Mouse (Mus musculus) embryonic stem cell, embryonic (primary cell): ENCODE measurements at regions not wholly inside any gene's neighbourhood (a gene's known extent, or its start where the extent isn't known, plus 50 kb on each side); places are given as distances from the start of the nearest gene placed in this dataset.

Experiments used
- CTCF ChIA-PET, 4 experiments: fragments of 300-600 bp in 2 of 4; fragments of 350-600 bp in 2 of 4; sonication (Branson Sonifier 250); formaldehyde crosslinking; loops; one replicate each; lab custom pipeline; 2022; ENCODE audit warnings: inconsistent platforms in 2 of 4; lab: Charles Lee
- POLR2A ChIA-PET, 4 experiments: fragments of 300-600 bp in 2 of 4; fragments of 350-600 bp in 2 of 4; sonication (Branson Sonifier 250); formaldehyde crosslinking; loops; one replicate each; lab custom pipeline; 2022; ENCODE audit warnings: antibody characterized with exemption in 4 of 4, inconsistent platforms in 1 of 4; lab: Charles Lee

- POLR2A ChIA-PET = interaction anchor here in 3 of 4 experiments (0.5 to 0.7 kb wide), 3 partner anchors 196 to 383 kb away, joined by 3 to 5 read pairs (median 3); no protein-coding TSS in a partner anchor
- CTCF ChIA-PET = interaction anchor here in 1 of 4 experiments (1.8 kb wide), 1 partner anchor 12 kb away, joined by 9 read pairs; no protein-coding TSS in a partner anchor
These were observed 114.2 kb downstream of the Nectin1 start for GRCm38 (mm10) chr9:43857988-43858387.

GRCm38 (mm10) chr9:43858761-43859160 lies 115.0 kb downstream of the Nectin1 start:
- CTCF ChIA-PET = interaction anchor here in 2 of 4 experiments (1.4 to 1.8 kb wide), 2 partner anchors 13 kb away, joined by 8 to 9 read pairs; no protein-coding TSS in a partner anchor
- POLR2A ChIA-PET = interaction anchor here in 2 of 4 experiments (0.7 kb wide), 2 partner anchors 228 to 1002 kb away, joined by 3 to 4 read pairs; no protein-coding TSS in a partner anchor

GRCm38 (mm10) chr9:43860264-43860663 lies 116.5 kb downstream of the Nectin1 start:
- ChIA-PET POLR2A (interaction anchor here in 2 of 4 experiments (0.5 to 1.1 kb wide), 4 partner anchors 11 to 742 kb away, joined by 3 to 9 read pairs (median 4); partner anchors contain the start of gene Nectin1 (in 1 of the 2)), CTCF (interaction anchor here (0.5 to 1.4 kb wide), 7 partner anchors 12 to 464 kb away, joined by 3 to 8 read pairs (median 5); no protein-coding TSS in a partner anchor)

GRCm38 (mm10) chr9:43861375-43861774 lies 117.6 kb downstream of the Nectin1 start:
- ChIA-PET POLR2A (interaction anchor here in 1 of 4 experiments (0.7 to 1.1 kb wide), 3 partner anchors 8 to 27 kb away, joined by 3 read pairs; no protein-coding TSS in a partner anchor), CTCF (interaction anchor here (0.7 to 1.7 kb wide), 4 partner anchors 7 to 301 kb away, joined by 3 to 7 read pairs (median 4); no protein-coding TSS in a partner anchor)

GRCm38 (mm10) chr9:43862034-43862433 lies 118.2 kb downstream of the Nectin1 start:
- CTCF ChIA-PET = interaction anchor here (0.7 to 1.7 kb wide), 6 partner anchors 8 to 302 kb away, joined by 3 to 7 read pairs (median 4); no protein-coding TSS in a partner anchor
- POLR2A ChIA-PET = interaction anchor here in 2 of 4 experiments (0.5 to 1.1 kb wide), 4 partner anchors 8 to 1179 kb away, joined by 3 read pairs; no protein-coding TSS in a partner anchor

GRCm38 (mm10) chr9:43863609-43864397 lies 120.0 kb downstream of the Nectin1 start:
- CTCF ChIA-PET = interaction anchor here in 3 of 4 experiments (0.6 to 1.5 kb wide), 8 partner anchors 18 to 425 kb away, joined by 3 to 8 read pairs (median 4); no protein-coding TSS in a partner anchor

GRCm38 (mm10) chr9:43866802-43867201 lies 123.0 kb downstream of the Nectin1 start:
- ChIA-PET CTCF (interaction anchor here (0.7 to 1.3 kb wide), 6 partner anchors 13 to 1173 kb away, joined by 3 to 8 read pairs (median 4); partner anchors contain the start of gene Mpzl2 (in 1 of the 4)), POLR2A (no interaction called here)

More at GRCm38 (mm10) chr9:43863609-43864397, 120.0 kb downstream of the Nectin1 start:
- POLR2A ChIA-PET = interaction anchor here in 3 of 4 experiments (0.5 to 0.7 kb wide), 3 partner anchors 126 to 1600 kb away, joined by 3 to 7 read pairs (median 5); partner anchors contain the start of gene Sc5d (in 1 of the 3)

- ChIA-PET POLR2A (no interaction called here), CTCF (interaction anchor here in 3 of 4 experiments (0.5 to 0.6 kb wide), 3 partner anchors 26 to 251 kb away, joined by 6 to 7 read pairs (median 6); no protein-coding TSS in a partner anchor)
These were observed 130.1 kb downstream of the Nectin1 start for GRCm38 (mm10) chr9:43873841-43874240.

GRCm38 (mm10) chr9:43874332-43874731 lies 130.5 kb downstream of the Nectin1 start:
- POLR2A ChIA-PET = no interaction called here
- CTCF ChIA-PET = interaction anchor here in 2 of 4 experiments (0.5 kb wide), 2 partner anchors 26 to 250 kb away, joined by 6 to 7 read pairs; no protein-coding TSS in a partner anchor

GRCm38 (mm10) chr9:43879220-43879968 lies 135.6 kb downstream of the Nectin1 start:
- POLR2A ChIA-PET = interaction anchor here in 2 of 4 experiments (0.7 to 1.0 kb wide), 3 partner anchors 10 to 18 kb away, joined by 3 to 4 read pairs (median 3); no protein-coding TSS in a partner anchor
- CTCF ChIA-PET = interaction anchor here in 3 of 4 experiments (0.5 to 2.0 kb wide), 9 partner anchors 13 to 93 kb away, joined by 3 to 6 read pairs (median 4); no protein-coding TSS in a partner anchor

GRCm38 (mm10) chr9:43879969-43880396 lies 136.2 kb downstream of the Nectin1 start:
- CTCF ChIA-PET = interaction anchor here in 3 of 4 experiments (0.5 to 2.0 kb wide), 11 partner anchors 14 to 94 kb away, joined by 3 to 6 read pairs (median 3); no protein-coding TSS in a partner anchor
- POLR2A ChIA-PET = interaction anchor here in 1 of 4 experiments (0.9 kb wide), 2 partner anchors 9 to 15 kb away, joined by 3 read pairs; no protein-coding TSS in a partner anchor

- ChIA-PET CTCF (no interaction called here), POLR2A (no interaction called here)
These were observed 149.3 kb downstream of the Nectin1 start for GRCm38 (mm10) chr9:43893086-43893485.

GRCm38 (mm10) chr9:43899239-43899638 lies 143.9 kb upstream of the Thy1 start:
- POLR2A ChIA-PET = no interaction called here
- CTCF ChIA-PET = interaction anchor here in 2 of 4 experiments (0.6 to 1.0 kb wide), 2 partner anchors 26 to 255 kb away, joined by 3 to 5 read pairs; no protein-coding TSS in a partner anchor

GRCm38 (mm10) chr9:43908325-43908724 lies 134.9 kb upstream of the Thy1 start:
- ChIA-PET POLR2A (no interaction called here), CTCF (interaction anchor here (0.6 to 2.5 kb wide), 5 partner anchors 11 to 197 kb away, joined by 3 to 8 read pairs (median 4); no protein-coding TSS in a partner anchor)

GRCm38 (mm10) chr9:43915015-43915414 lies 128.2 kb upstream of the Thy1 start:
- POLR2A ChIA-PET = interaction anchor here in 1 of 4 experiments (1.2 kb wide), 1 partner anchor 17 kb away, joined by 3 read pairs; no protein-coding TSS in a partner anchor
- CTCF ChIA-PET = interaction anchor here in 3 of 4 experiments (0.5 to 1.0 kb wide), 4 partner anchors 9 to 140 kb away, joined by 3 read pairs; no protein-coding TSS in a partner anchor

GRCm38 (mm10) chr9:43917467-43917866 lies 125.7 kb upstream of the Thy1 start:
- ChIA-PET POLR2A (interaction anchor here in 1 of 4 experiments (0.5 kb wide), 1 partner anchor 29 kb away, joined by 4 read pairs; no protein-coding TSS in a partner anchor), CTCF (no interaction called here)

- ChIA-PET POLR2A (no interaction called here), CTCF (interaction anchor here in 2 of 4 experiments (1.1 to 2.5 kb wide), 4 partner anchors 11 to 175 kb away, joined by 3 to 17 read pairs (median 6); no protein-coding TSS in a partner anchor)
These were observed 124.2 kb upstream of the Thy1 start for GRCm38 (mm10) chr9:43919010-43919409.
